Mouse (Mus musculus) heart, adult 2 months (tissue): ENCODE results near the gene Mllt1.
A peak's percentile ranks its signal among the peaks of the same experiment; 100 is the strongest.

Experiments used
- CTCF ChIP-seq: fragments of 200-600 bp; IDR thresholded peaks from 2 replicates; pipeline ENCODE4 v1.8.1; 2022; ENCODE audit warnings: antibody characterized with exemption, mild to moderate bottlenecking, moderate library complexity
- EP300 ChIP-seq: fragments of 200-500 bp; IDR thresholded peaks from 2 replicates; pipeline ENCODE4 v1.6.1; 2011; ENCODE audit warnings: low read depth, low read length, control low read depth; ENCODE audit not compliant: insufficient read depth
- POLR2A ChIP-seq: fragments of 200-500 bp; IDR thresholded peaks from 2 replicates; pipeline ENCODE4 v1.6.1; 2011; ENCODE audit warnings: mild to moderate bottlenecking, low read depth, low read length, control low read depth; ENCODE audit not compliant: insufficient read depth

DNA sequence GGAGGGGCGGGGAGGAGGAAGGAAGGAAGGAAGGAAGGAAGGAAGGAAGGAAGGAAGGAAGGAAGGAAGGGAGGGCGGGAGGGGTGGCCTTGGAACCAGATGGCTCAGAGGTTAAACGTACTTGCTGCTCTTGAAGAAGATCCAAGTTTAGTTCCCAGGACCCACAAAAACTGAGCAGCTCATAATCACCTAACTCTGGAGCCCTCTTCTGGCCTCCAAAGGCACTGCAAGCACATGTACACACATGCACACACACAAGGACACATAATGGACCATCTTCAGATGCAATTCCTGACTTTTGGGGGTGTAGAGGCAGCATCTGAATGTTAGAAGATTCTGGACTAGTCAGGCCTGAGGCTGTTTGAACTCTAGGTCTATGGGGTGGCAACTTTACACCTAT is 47.2 kb downstream of the Mllt1 start:
- TF ChIP-seq EP300 (no peak), CTCF (peak; percentile 34), POLR2A (no peak)
